Mouse (Mus musculus) ES-E14 (cell line): Measurements from ENCODE around the gene Cybrd1.

Experiments used
- CHD2 ChIP-seq: IDR thresholded peaks from 2 replicates; pipeline ENCODE4 v1.6.1; 2014; ENCODE audit warnings: mild to moderate bottlenecking, low read depth, low read length, inconsistent platforms
- HCFC1 ChIP-seq: IDR thresholded peaks from 2 replicates; pipeline ENCODE4 v1.6.1; 2012; ENCODE audit warnings: low read length, inconsistent platforms, borderline replicate concordance; ENCODE audit not compliant: insufficient read depth
- MAFK ChIP-seq: IDR thresholded peaks from 2 replicates; pipeline ENCODE4 v1.6.1; 2014; ENCODE audit warnings: mild to moderate bottlenecking, low read depth, low read length, inconsistent platforms; ENCODE audit not compliant: insufficient read depth
- ZC3H11A ChIP-seq: IDR thresholded peaks from 2 replicates; pipeline ENCODE4 v1.6.1; 2012; ENCODE audit warnings: low read depth, mild to moderate bottlenecking, inconsistent platforms, low read length, borderline replicate concordance
- ZNF384 ChIP-seq: IDR thresholded peaks from 2 replicates; pipeline ENCODE4 v1.6.1; 2012; ENCODE audit warnings: low read depth, low read length, inconsistent platforms

- TF ChIP-seq MAFK (no peak), HCFC1 (no peak), ZC3H11A (peak; percentile 26; the same call in 1 of the 2 replicates), ZNF384 (no peak), CHD2 (no peak)
Measured at GRCm38 (mm10) chr2:71152170-71152569, 34.4 kb downstream of the Cybrd1 start.
